Mouse (Mus musculus): Measurements from ENCODE around the gene Ap1s3.
"Not testable (repeated sequence)": the region's sequence is repeated elsewhere in the genome, so short reads cannot be mapped to it uniquely, and the experiment has no call there.

Ap1s3 gene

GRCm38 (mm10) chr1:79669419-79669974 lies 2.3 kb downstream of the Ap1s3 start:
- DNase-seq (ENCODE audit: low read depth, low spot score), result no peak

- DNase-seq (ENCODE audit: low read depth, low spot score), result no peak
These were observed 6.9 kb downstream of the Ap1s3 start for GRCm38 (mm10) chr1:79664911-79665310.

GRCm38 (mm10) chr1:79659598-79659997 lies 12.2 kb downstream of the Ap1s3 start:
- DNase-seq (ENCODE audit: low read depth, low spot score), result no peak

GRCm38 (mm10) chr1:79657411-79657810 lies 14.4 kb downstream of the Ap1s3 start:
- no peak for DNase-seq (ENCODE audit: low read depth, low spot score)

- DNase-seq (ENCODE audit: low read depth, low spot score), result no peak
These were observed 15.8 kb downstream of the Ap1s3 start for GRCm38 (mm10) chr1:79655819-79656555.

- DNase-seq (ENCODE audit: low read depth, low spot score), result no peak
These were observed 16.8 kb downstream of the Ap1s3 start for GRCm38 (mm10) chr1:79654948-79655347.

GRCm38 (mm10) chr1:79643411-79644110 lies 28.2 kb downstream of the Ap1s3 start:
- DNase-seq (ENCODE audit: low read depth, low spot score), result peak; percentile 61

- DNase-seq (ENCODE audit: low read depth, low spot score), result no peak
These were observed 29.1 kb downstream of the Ap1s3 start for GRCm38 (mm10) chr1:79642680-79643079.

- DNase-seq (ENCODE audit: low read depth, low spot score), result no peak
These were observed 30.4 kb downstream of the Ap1s3 start for GRCm38 (mm10) chr1:79641355-79641754.

GRCm38 (mm10) chr1:79640151-79640550 lies 31.6 kb downstream of the Ap1s3 start:
- DNase-seq (ENCODE audit: low read depth, low spot score), result peak; percentile 21

GRCm38 (mm10) chr1:79639683-79640082 lies 32.1 kb downstream of the Ap1s3 start:
- no peak for DNase-seq (ENCODE audit: low read depth, low spot score)

- no peak for DNase-seq (ENCODE audit: low read depth, low spot score)
These were observed 32.7 kb downstream of the Ap1s3 start for GRCm38 (mm10) chr1:79639107-79639506.

GRCm38 (mm10) chr1:79637768-79638167 lies 34.0 kb downstream of the Ap1s3 start:
- DNase-seq (ENCODE audit: low read depth, low spot score), result no peak

- DNase-seq (ENCODE audit: low read depth, low spot score), result no peak
These were observed 40.3 kb downstream of the Ap1s3 start for GRCm38 (mm10) chr1:79631521-79631920.

- DNase-seq (ENCODE audit: low read depth, low spot score), result no peak
These were observed 42.0 kb downstream of the Ap1s3 start for GRCm38 (mm10) chr1:79629726-79630125.

- DNase-seq (ENCODE audit: low read depth, low spot score), result peak; percentile 30
These were observed 45.6 kb downstream of the Ap1s3 start for GRCm38 (mm10) chr1:79626140-79626539.

GRCm38 (mm10) chr1:79619434-79619833 lies 52.3 kb downstream of the Ap1s3 start:
- no peak for DNase-seq (ENCODE audit: low read depth, low spot score)

- no peak for DNase-seq (ENCODE audit: low read depth, low spot score)
These were observed 55.3 kb downstream of the Ap1s3 start for GRCm38 (mm10) chr1:79616492-79616891.

- no peak for DNase-seq (ENCODE audit: low read depth, low spot score)
These were observed 57.3 kb downstream of the Ap1s3 start for GRCm38 (mm10) chr1:79614456-79614855.

GRCm38 (mm10) chr1:79611271-79611670 lies 60.5 kb downstream of the Ap1s3 start:
- not testable (repeated sequence) for DNase-seq (ENCODE audit: low read depth, low spot score)

GRCm38 (mm10) chr1:79608856-79609255 lies 62.9 kb downstream of the Ap1s3 start:
- not testable (repeated sequence) for DNase-seq (ENCODE audit: low read depth, low spot score)

GRCm38 (mm10) chr1:79602500-79602899 lies 69.3 kb downstream of the Ap1s3 start:
- no peak for DNase-seq (ENCODE audit: low read depth, low spot score)

Data from CD4-positive helper T cell, adult 2 months (primary cell).